Mouse (Mus musculus) stomach, postnatal 0 days (tissue): ENCODE measurements around the gene Tulp2.

Source experiments
- CTCF ChIP-seq: IDR thresholded peaks from 2 replicates; pipeline ENCODE4 v1.5.1; 2016; ENCODE audit warnings: antibody characterized with exemption, low read depth, mild to moderate bottlenecking, moderate library complexity
- EP300 ChIP-seq: optimal IDR thresholded peaks from 2 replicates; pipeline ENCODE3; 2016; ENCODE audit warnings: antibody characterized with exemption

DNA sequence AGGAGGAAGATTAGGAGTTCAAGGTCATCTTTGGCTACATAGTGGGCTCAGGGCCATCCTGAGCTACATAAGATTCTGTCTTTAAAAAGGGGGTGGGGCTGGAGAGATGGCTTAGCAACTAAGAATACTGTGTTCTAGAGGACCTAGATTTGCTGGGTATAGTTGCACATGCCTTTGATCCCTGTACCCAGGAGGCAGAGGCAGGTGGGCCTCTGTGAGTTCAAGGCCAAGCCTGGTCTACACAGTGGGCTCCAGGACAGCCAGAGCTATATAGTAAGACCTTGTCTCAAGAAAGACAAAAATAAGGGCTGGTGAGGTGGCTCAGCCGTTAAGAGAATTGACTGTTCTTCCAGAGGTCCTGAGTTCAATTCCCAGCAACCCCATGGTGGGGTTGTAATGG lies 31.7 kb upstream of the Tulp2 start:
- TF ChIP-seq CTCF, result no peak
- TF ChIP-seq EP300, result no peak
